Mouse (Mus musculus) heart, embryonic 10.5 days (tissue): ENCODE results near the gene Dnah5. TPM values are rescaled to one million over a fixed set of nuclear protein-coding genes. Genes with fewer than 3 reads are reported as not detected.

Experiments
- DNase-seq: peaks from one replicate; pipeline ENCODE4 v3.0.0-alpha.2; 2017; ENCODE audit warnings: low spot score
- H3K27ac ChIP-seq: fragments of 300-500 bp; sonication (generic); 2 replicates; pipeline ENCODE4 v1.5.1; 2016; ENCODE audit warnings: mild to moderate bottlenecking
- H3K27me3 ChIP-seq: fragments of 300-500 bp; sonication (generic); 2 replicates; pipeline ENCODE4 v1.6.1; 2016; ENCODE audit warnings: mild to moderate bottlenecking; ENCODE audit not compliant: poor library complexity, insufficient read depth, severe bottlenecking
- H3K36me3 ChIP-seq: fragments of 300-500 bp; sonication (generic); 2 replicates; pipeline ENCODE4 v1.6.1; 2016; ENCODE audit warnings: mild to moderate bottlenecking, moderate library complexity
- H3K4me1 ChIP-seq: fragments of 300-500 bp; sonication (generic); 2 replicates; pipeline ENCODE4 v1.6.1; 2016; ENCODE audit warnings: mild to moderate bottlenecking
- H3K4me3 ChIP-seq: fragments of 300-500 bp; sonication (generic); 2 replicates; pipeline ENCODE4 v1.5.1; 2016; ENCODE audit warnings: mild to moderate bottlenecking, moderate library complexity
- H3K9me3 ChIP-seq: fragments of 300-500 bp; sonication (generic); 2 replicates; pipeline ENCODE4 v1.6.1; 2016; ENCODE audit warnings: mild to moderate bottlenecking, moderate library complexity
- WGBS: fragments of 180-500 bp; shearing (Covaris S2); methylation state at CpG from one replicate; pipeline ENCODE4 v1.1.7; 2016; 5-methylcytosine and 5-hydroxymethylcytosine counted together
- polyA plus RNA-seq: library from polyadenylated mRNA; unstranded; fragments of >200 nt; fragmentation: Nextera tagmentation; extraction: Ambion mirVana; gene quantifications from 2 replicates; pipeline ENCODE4 v1.2.1, GENCODE M21; 2016

Dnah5 gene
- 0.01 and 0.04 TPM in 2 replicates for polyA plus RNA-seq

DNA sequence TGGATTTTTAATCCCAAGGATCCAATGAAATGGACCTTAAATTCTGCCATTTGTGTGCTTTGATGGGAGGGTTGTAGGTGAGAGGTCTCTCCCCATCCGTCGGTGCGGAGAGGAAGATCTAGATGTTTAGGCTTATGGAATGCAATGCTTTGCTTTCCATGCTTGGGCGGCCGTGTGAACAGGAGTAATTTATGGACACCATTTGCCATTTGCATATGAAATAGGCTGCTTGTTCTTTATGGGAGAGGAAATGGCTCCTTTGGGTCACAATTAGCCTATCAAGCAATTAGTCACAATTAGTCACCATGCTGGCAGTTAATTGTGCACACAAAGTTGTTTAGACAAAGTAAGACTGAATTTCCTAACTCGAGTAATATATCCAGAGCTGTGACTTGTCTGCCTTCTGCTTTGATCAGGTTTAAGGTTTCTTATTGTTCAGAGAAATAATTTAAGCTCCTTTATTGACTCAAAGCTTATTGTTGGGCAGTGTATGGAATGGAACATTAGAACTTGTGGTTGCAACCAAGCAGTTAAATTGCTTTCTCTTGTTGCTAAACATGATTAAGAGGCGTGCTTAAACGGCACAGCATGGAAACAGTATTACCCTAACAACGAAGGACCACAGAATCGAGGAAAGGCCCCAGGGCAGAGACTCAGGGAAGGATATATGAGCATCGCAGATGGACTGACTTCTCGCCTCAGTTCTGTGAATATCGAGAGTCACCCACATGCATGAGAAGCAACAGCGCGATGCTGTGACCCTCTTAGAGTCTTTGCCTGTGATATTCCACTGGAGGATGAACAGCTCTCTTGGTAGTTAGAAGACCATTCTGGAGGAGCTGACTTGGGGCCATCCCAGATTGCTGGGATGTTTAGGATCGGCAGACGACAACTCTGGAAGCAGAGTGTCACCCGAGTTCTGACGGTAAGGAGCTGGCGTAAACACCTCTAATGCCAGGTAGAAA, at the start of gene Dnah5:
Dnah5 (plus strand) TSS at position 642 of the 965 bp plus-strand sequence.
- Histone ChIP-seq H3K36me3 (no peaks in the 10 kb centered on the region), H3K27ac (no peak within 1 kb of the TSS), H3K4me1 (no peaks in the 10 kb centered on the region), H3K4me3 (no peak within 1 kb of the TSS), H3K27me3 (no peaks in the 10 kb centered on the region), H3K9me3 (no peaks in the 10 kb centered on the region)
- no peak for DNase-seq
- WGBS, result 82% methylated on average over 20 of the region's 20 CpGs

DNA sequence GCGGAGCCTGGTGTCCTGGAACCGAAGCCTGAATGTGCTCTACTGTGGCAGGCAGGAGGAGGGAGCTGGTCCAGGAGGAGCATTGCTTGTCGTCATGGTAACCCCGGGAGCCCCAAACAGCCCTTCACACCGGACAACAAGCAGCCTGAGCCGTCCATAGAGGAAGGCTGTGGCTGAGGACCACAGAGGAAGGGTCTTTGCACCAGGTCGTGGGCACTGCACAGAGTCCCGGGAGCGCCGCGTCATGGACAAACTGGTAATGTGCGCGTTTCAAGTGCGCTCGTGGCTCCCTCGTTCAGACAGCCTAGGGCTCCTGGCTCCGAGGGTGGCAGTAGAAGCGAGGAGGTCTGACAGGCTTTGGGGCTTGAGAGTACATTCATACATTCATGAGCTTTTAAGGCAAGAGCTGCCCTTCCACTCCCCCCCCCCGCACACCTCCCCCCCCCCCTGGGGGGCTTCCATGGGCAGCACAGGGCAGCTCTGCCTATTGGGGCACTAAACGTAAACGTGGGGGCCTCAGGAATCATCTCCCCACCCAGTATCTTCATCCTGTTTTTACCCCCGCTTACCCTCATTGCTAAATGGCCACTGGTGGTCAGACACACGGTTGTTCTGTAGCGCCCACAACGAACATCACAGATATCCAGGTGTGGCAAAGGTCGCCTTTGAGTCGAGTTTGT, 48.6 kb upstream of the Dnah5 start:
- H3K36me3 ChIP-seq, result no peaks in the 10 kb centered on the region
- peak overlapping the region; percentile 56 for H3K4me3 ChIP-seq
- peak overlapping the region; percentile 47; the same call in 1 of the 2 replicates for H3K27ac ChIP-seq
- H3K4me1 ChIP-seq, result peaks cover 14% of the 10 kb centered on the region
- WGBS, result 8% methylated on average over 27 of the region's 27 CpGs
- peaks cover 4% of the 10 kb centered on the region; the same call in 1 of the 2 replicates for H3K27me3 ChIP-seq
- no peaks in the 10 kb centered on the region for H3K9me3 ChIP-seq
- DNase-seq, result peak; percentile 83

DNA sequence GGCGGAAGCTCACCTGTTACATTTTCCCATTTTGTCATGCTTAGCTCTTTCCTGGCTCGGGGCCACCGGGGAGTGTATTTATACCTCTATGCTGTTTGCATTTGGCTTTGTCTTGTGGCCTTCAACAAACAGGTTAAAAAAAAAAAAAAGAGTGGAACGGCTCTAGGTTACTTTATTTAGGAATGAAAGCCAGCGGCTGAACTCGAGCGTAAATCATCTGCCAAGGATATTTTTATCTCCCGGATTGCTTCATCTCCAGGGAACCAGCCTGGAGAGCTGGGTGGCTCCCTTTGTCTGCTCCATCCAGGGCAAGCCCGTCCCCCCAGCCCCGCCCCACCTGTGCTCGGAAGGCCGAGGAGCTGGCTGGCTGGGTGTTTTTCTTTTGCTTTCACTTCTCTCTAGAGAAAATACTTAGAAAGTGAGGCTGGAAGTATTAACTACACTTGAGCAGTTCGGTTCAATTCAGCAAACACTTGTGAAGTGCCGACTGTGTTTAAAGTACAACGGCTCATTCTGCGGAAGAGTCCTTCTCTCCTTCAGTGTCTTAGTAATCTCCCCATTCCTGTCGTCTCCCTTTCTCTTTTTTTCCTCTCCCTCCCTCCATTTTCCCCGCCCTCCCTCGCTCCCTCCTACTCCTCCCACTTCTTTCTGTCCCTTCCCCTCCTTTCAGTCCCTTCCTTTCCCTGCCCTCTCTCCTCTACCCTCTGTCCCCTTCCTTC, 44.6 kb upstream of the Dnah5 start:
- WGBS, result 2% methylated on average over 19 of the region's 19 CpGs
- Histone ChIP-seq H3K36me3 (no peaks in the 10 kb centered on the region), H3K4me1 (peaks cover 31% of the 10 kb centered on the region), H3K27ac (peak overlapping the region; percentile 83), H3K4me3 (peak overlapping the region; percentile 60), H3K27me3 (peaks cover 4% of the 10 kb centered on the region; the same call in 1 of the 2 replicates), H3K9me3 (no peaks in the 10 kb centered on the region)
- peak; percentile 85 for DNase-seq

DNA sequence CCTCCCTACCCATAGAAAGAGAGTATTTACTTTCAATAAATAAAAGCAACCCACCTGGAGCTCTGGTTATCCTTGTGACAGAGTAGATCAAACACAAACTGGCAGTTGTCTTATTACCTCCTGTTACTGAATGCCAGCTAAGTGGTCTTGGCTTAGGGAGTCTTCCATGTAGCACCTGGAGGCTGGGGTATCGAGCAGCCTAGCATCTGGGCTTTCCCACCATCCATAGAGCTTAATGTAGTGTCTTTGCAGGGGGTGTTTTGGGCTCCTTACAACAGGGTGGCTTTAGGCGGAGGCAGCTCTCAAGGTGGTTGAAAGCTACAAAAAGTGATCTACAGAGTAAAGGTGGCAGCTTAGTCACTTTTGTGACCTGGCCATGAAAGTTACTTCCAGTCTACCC, 41.3 kb upstream of the Dnah5 start:
- no peaks in the 10 kb centered on the region for H3K27me3 ChIP-seq
- peak; percentile 51 for DNase-seq
- no peaks in the 10 kb centered on the region for H3K9me3 ChIP-seq
- H3K27ac ChIP-seq, result 0 out of 2 replicates have a peak overlapping the region, but pooled peaks have one; percentile 1
- H3K4me1 ChIP-seq, result peaks cover 25% of the 10 kb centered on the region
- 91% methylated on average over 2 of the region's 2 CpGs for WGBS
- no peak overlapping the region for H3K4me3 ChIP-seq
- no peaks in the 10 kb centered on the region for H3K36me3 ChIP-seq

DNA sequence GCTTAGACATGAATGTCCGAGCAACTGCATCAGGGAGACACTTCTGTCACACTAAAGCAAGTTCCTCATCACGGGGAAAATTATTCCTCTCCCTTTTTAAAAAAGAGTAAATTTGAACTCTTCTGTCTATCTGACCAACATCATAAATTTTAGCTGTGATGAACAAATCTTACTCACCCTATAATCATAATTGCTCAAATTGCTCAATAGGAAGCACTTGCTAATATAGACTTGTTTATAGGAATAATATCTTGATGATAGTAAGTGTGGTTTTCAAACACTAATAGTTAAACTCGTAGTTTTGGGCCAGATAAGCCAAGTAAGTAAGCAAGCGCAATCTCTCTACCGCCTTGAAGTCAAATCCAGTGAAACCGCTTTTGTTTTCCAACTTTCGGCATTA, 38.3 kb upstream of the Dnah5 start:
- no peaks in the 10 kb centered on the region for H3K36me3 ChIP-seq
- 84% methylated on average over 7 of the region's 7 CpGs for WGBS
- no peak for DNase-seq
- no peaks in the 10 kb centered on the region for H3K27me3 ChIP-seq
- no peak overlapping the region for H3K27ac ChIP-seq
- peaks cover 16% of the 10 kb centered on the region for H3K4me1 ChIP-seq
- H3K9me3 ChIP-seq, result no peaks in the 10 kb centered on the region
- no peak overlapping the region for H3K4me3 ChIP-seq

DNA sequence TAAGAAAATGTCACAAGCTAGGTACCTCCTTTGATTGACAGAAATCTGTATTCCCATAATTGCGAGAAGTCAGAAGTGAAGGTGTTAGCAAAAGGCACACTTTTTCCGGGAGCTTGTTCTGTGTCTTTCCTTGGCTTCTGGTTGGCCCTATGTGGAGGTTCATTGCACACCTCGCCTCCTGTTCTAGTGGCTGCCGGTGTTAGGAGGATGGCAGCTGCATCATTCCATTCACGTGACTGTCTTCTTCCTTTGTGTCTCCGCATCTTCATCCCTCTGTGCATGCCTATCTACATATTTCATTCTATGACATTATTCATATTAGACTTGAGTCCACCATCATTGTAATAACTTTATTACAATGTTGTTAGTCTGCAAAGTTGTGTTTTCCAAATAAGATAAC, 37.5 kb upstream of the Dnah5 start:
- H3K36me3 ChIP-seq, result no peaks in the 10 kb centered on the region
- no peak overlapping the region for H3K27ac ChIP-seq
- WGBS, result 84% methylated on average over 6 of the region's 6 CpGs
- peak; percentile 70 for DNase-seq
- no peaks in the 10 kb centered on the region for H3K27me3 ChIP-seq
- no peaks in the 10 kb centered on the region for H3K9me3 ChIP-seq
- no peak overlapping the region for H3K4me3 ChIP-seq
- H3K4me1 ChIP-seq, result peaks cover 14% of the 10 kb centered on the region

DNA sequence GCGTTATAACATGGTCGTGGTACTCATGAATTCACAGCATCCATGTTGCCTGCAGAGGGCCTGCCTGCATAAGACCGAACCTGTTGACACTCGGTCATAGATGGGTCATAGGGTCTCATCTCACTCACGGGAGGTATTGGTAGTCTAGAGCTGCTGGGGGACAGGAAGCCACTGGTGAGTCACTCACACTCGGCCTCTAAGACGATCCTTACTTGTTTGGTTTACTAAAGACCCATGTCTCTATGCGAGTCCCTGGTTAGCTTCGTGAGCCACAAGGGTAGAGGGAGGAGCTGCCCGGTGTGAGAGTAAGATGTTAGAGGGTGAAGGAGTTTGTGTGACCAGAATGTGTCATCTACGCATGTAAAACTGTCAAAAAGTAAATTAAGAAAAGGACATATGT, 24.6 kb upstream of the Dnah5 start:
- H3K27me3 ChIP-seq, result no peaks in the 10 kb centered on the region
- H3K4me3 ChIP-seq, result no peak overlapping the region
- 80% methylated on average over 11 of the region's 11 CpGs for WGBS
- no peaks in the 10 kb centered on the region for H3K4me1 ChIP-seq
- DNase-seq, result no peak
- H3K9me3 ChIP-seq, result no peaks in the 10 kb centered on the region
- no peak overlapping the region for H3K27ac ChIP-seq
- no peaks in the 10 kb centered on the region for H3K36me3 ChIP-seq

DNA sequence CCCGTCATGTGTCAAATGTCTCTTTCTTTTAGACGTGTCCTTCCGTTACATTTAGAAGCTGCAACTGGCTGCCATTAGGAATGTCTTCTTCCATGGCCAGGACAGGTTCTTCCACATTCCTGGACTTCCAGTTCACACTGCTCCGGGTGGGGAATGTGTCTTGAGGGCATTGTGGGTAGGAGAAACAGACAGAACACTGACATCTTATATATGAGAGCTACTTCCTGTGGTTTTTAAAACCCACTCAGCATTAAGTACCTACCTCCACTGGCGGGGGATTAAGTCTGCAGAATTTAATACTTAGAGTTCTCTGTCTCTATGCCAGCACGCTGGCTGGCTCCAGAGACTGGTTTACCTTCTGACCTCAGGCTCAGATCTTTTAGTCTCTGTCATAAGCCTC, 24.0 kb upstream of the Dnah5 start:
- Histone ChIP-seq H3K27ac (no peak overlapping the region), H3K4me1 (no peaks in the 10 kb centered on the region), H3K27me3 (no peaks in the 10 kb centered on the region), H3K4me3 (no peak overlapping the region), H3K36me3 (no peaks in the 10 kb centered on the region), H3K9me3 (no peaks in the 10 kb centered on the region)
- DNase-seq, result no peak
- 79% methylated on average over 6 of the region's 6 CpGs for WGBS

DNA sequence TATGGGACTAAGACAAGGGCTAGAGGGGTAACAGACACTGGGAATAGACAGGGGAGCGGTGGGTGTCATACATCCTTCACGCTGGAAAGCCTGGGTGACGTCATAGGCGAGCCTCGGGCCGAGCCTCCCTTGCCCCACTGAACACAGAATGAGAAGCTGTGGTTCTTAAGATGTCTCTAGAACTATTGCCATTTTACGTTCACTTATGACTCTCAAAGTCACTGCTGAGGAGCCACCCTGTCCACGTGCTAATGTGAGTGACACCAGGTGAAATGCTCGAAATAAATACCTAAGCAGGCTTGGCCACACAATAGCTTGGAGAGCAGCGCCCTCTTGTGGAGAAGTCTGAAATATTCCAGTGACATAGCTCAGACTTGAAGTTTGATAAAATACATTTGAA, 21.7 kb upstream of the Dnah5 start:
- no peaks in the 10 kb centered on the region for H3K36me3 ChIP-seq

DNA sequence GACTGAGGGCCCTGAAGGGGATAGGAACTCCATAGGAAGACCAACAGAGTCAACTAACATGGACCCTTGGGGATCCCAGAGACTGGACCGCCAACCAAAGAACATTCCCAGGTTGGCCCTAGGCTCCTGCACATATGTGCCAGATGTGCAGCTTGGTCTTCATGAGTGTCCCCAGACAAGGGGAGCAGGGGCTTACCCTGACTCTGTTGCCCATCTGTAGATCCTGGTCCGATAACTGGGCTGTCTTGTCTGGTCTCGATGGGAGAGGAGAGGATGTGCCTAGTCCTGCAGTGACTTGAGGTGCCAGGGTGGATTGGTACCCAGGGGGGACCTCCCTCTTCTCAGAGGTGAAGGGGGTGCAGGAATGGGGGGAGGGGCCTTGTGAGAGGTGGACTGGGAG, 21.0 kb upstream of the Dnah5 start:
- DNase-seq, result no peak
- no peaks in the 10 kb centered on the region for H3K4me1 ChIP-seq
- H3K27me3 ChIP-seq, result no peaks in the 10 kb centered on the region
- H3K27ac ChIP-seq, result no peak overlapping the region
- H3K9me3 ChIP-seq, result no peaks in the 10 kb centered on the region
- H3K4me3 ChIP-seq, result no peak overlapping the region
- WGBS, result 55% methylated on average over 3 of the region's 3 CpGs
- H3K36me3 ChIP-seq, result no peaks in the 10 kb centered on the region

More for the DNA sequence above, 21.7 kb upstream of the Dnah5 start:
- WGBS, result 16% methylated on average over 10 of the region's 10 CpGs
- Histone ChIP-seq H3K27ac (no peak overlapping the region), H3K4me1 (no peaks in the 10 kb centered on the region), H3K4me3 (peak overlapping the region; percentile 53), H3K27me3 (no peaks in the 10 kb centered on the region), H3K9me3 (no peaks in the 10 kb centered on the region)
- no peak for DNase-seq

DNA sequence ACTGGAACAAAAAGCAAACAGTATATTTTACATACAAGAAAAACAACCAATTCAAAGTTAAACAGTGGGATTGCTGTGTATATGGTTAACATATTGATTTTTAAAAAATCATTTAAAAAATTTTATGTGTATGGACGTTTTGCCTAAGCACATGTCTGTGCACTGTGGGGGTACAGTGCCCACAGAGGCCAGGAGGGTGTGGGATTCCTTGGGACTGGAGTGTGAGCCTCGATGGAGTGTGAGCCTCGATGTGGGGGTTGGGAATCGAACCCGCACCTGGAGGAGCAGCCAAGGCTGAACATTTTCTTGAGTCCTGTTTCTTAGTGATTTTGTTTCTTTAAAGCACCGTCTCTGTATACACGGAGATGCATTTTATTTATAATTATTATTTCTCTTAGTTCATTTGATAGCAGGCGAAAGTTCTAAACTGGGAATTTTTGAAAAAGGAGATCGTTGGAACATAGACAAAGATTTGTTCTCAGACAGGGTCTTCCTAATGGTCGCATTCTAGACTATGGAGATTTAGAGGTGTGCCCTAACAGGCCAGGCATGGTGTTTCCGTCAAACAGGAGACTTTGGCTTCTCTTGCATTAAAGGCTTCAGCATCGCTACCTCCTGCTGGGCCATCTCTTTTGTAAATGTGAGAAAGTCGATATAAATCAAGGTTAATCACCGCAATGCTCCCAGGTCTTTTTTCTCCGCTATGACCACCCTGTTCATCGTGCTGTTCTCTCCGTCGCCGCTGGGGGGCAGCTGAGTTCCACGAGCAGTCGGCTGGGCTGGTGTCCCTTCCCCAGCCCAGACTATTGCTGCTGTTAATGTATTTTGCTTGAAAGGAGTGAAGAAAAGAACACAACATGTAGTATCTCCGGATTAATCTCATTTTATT, 15.8 kb upstream of the Dnah5 start:
- Histone ChIP-seq H3K4me1 (no peaks in the 10 kb centered on the region), H3K9me3 (no peaks in the 10 kb centered on the region), H3K36me3 (no peaks in the 10 kb centered on the region), H3K4me3 (no peak overlapping the region), H3K27ac (no peak overlapping the region), H3K27me3 (no peaks in the 10 kb centered on the region)
- DNase-seq, result peak; percentile 82
- WGBS, result 22% methylated on average over 22 of the region's 22 CpGs
